Mouse (Mus musculus): ENCODE measurements around the gene Slc16a3. TPM values are rescaled to one million over a fixed set of nuclear protein-coding genes. Genes with fewer than 3 reads are reported as not detected.

Gene Slc16a3
- 24.1 TPM for polyA plus RNA-seq (2017; shearing (Covaris generic))

GRCm38 (mm10) chr11:120948328-120948727 is at the start of gene Slc16a3:
Gene Slc16a3 (plus strand): TSS chr11:120948480.

GRCm38 (mm10) chr11:120932564-120933398 is 15.5 kb upstream of the Slc16a3 start, which contains the start of gene Ccdc57:
Gene Ccdc57 (minus strand): TSS chr11:120932872.

GRCm38 (mm10) chr11:120990951-120991526 is 42.8 kb downstream of the Slc16a3 start, which contains the start of gene Csnk1d:
Gene Csnk1d (minus strand): TSS chr11:120991330.

Other genes with a start within 250 kb of the Slc16a3 start
- gene Cenpx, start 234.7 kb upstream of the Slc16a3 start, polyA plus RNA-seq (2017; shearing (Covaris generic)): 117 TPM
- gene Lrrc45, start 234.6 kb upstream of the Slc16a3 start, polyA plus RNA-seq (2017; shearing (Covaris generic)): 70.9 TPM
- gene Rac3, start 227.0 kb upstream of the Slc16a3 start, polyA plus RNA-seq (2017; shearing (Covaris generic)): not detected
- 19.4 TPM for gene Dcxr, start 221.2 kb upstream of the Slc16a3 start, polyA plus RNA-seq (2017; shearing (Covaris generic))
- gene Cbr2, start 216.4 kb upstream of the Slc16a3 start, polyA plus RNA-seq (2017; shearing (Covaris generic)): not detected
- gene Hmga1b, start 185.7 kb upstream of the Slc16a3 start, polyA plus RNA-seq (2017; shearing (Covaris generic)): 1.3 TPM
- gene Rfng, start 164.3 kb upstream of the Slc16a3 start, polyA plus RNA-seq (2017; shearing (Covaris generic)): 2.7 TPM
- 152 TPM for gene Gps1, start 164.2 kb upstream of the Slc16a3 start, polyA plus RNA-seq (2017; shearing (Covaris generic))
- 70.6 TPM for gene Dus1l, start 152.1 kb upstream of the Slc16a3 start, polyA plus RNA-seq (2017; shearing (Covaris generic))
- gene Fasn, start 123.9 kb upstream of the Slc16a3 start, polyA plus RNA-seq (2017; shearing (Covaris generic)): 68.8 TPM
- gene Ccdc57, start 15.6 kb upstream of the Slc16a3 start, polyA plus RNA-seq (2017; shearing (Covaris generic)): 0.50 TPM
- 127 TPM for gene Csnk1d, start 42.9 kb downstream of the Slc16a3 start, polyA plus RNA-seq (2017; shearing (Covaris generic))
- 68.3 TPM for gene Cd7, start 90.9 kb downstream of the Slc16a3 start, polyA plus RNA-seq (2017; shearing (Covaris generic))
- gene Sectm1b, start 115.1 kb downstream of the Slc16a3 start, polyA plus RNA-seq (2017; shearing (Covaris generic)): not detected
- not detected for gene Sectm1a, start 132.7 kb downstream of the Slc16a3 start, polyA plus RNA-seq (2017; shearing (Covaris generic))
- not detected for gene Tex19.2, start 170.2 kb downstream of the Slc16a3 start, polyA plus RNA-seq (2017; shearing (Covaris generic))
- not detected for gene Tex19.1, start 197.7 kb downstream of the Slc16a3 start, polyA plus RNA-seq (2017; shearing (Covaris generic))
- not detected for gene Uts2r, start 211.8 kb downstream of the Slc16a3 start, polyA plus RNA-seq (2017; shearing (Covaris generic))

Data from activated CD4-positive, CD25-positive, alpha-beta regulatory T cell, adult 9 weeks (primary cell).